Mouse (Mus musculus): ENCODE results near the gene Cdkn1a. TPM values are rescaled to one million over a fixed set of nuclear protein-coding genes. Genes with fewer than 3 reads are reported as not detected.

The Cdkn1a gene
- total and polyA plus RNA-seq, 3 experiments: 10.6 to 59.1 (median 37.5) TPM

- no peaks in the 10 kb centered on the region for H3K27me3 ChIP-seq (replicated peaks)
- in situ Hi-C loops (cut with MboI; ENCODE audit: low pct_ligation_motif_present, low pct_unique_long_range_greater_than_20kb, low sequenced_read_pairs): no loop called here
- no peak for DNase-seq (ENCODE audit: extremely low read depth)
- H3K27ac ChIP-seq (ENCODE audit: insufficient read depth, low read depth): peak overlapping the region; percentile 76
- no peaks in the 10 kb centered on the region for H3K79me2 ChIP-seq (replicated peaks; ENCODE audit: control insufficient read depth, extremely low read depth, insufficient read depth, poor library complexity, severe bottlenecking)
- no peak overlapping the region for H3K9ac ChIP-seq (ENCODE audit: insufficient read depth, low read depth)
- H3K36me3 ChIP-seq (replicated peaks in 1 of 2; ENCODE audit: control insufficient read depth in 1 of 2, insufficient read depth in 1 of 2, low read length in 1 of 2): peaks cover 0 to 11% of the 10 kb centered on the region in 2 experiments
- peaks cover 49 to 95% of the 10 kb centered on the region in 2 experiments for H3K4me1 ChIP-seq (ENCODE audit: control insufficient read depth in 1 of 2, insufficient read depth in 2 of 2)
- H3K9me3 ChIP-seq (replicated peaks; ENCODE audit: low read length): no peaks in the 10 kb centered on the region
- TF ChIP-seq MAZ (IDR thresholded peaks at IDR 0.05; ENCODE audit: low read depth, low read length): 0 out of 2 replicates have a peak, but pooled peaks have one; percentile 50
- TF ChIP-seq GABPA (IDR thresholded peaks at IDR 0.05; ENCODE audit: insufficient replicate concordance, low read depth, low read length): no peak
- TF ChIP-seq ZC3H11A (IDR thresholded peaks at IDR 0.05; ENCODE audit: low read depth, low read length): no peak
- TF ChIP-seq TBP (conservative IDR thresholded peaks at IDR 0.05; ENCODE audit: low read depth, low read length): 0 out of 2 replicates have a peak, but pooled peaks have one; percentile 5
- TF ChIP-seq NELFE (IDR thresholded peaks at IDR 0.05; ENCODE audit: low read depth, low read length): no peak
- TF ChIP-seq SIN3A (IDR thresholded peaks at IDR 0.05; ENCODE audit: low read length): peak; percentile 75
- peak; percentile 55 for TF ChIP-seq ETS1 (conservative IDR thresholded peaks at IDR 0.05; ENCODE audit: low read depth, low read length)
- TF ChIP-seq IRF4 (IDR thresholded peaks at IDR 0.05; ENCODE audit: low read depth, low read length): peak; percentile 29; the same call in 1 of the 2 replicates
- dilution Hi-C loops (cut with MboI; ENCODE audit: extremely low pct_ligation_motif_present, extremely low pct_unique_long_range_greater_than_20kb, low sequenced_read_pairs): no loop called here
- H3K4me3 ChIP-seq (replicated peaks in 1 of 3; ENCODE audit: low read depth in 2 of 3, low read length in 2 of 3, poor library complexity in 1 of 3): no peak overlapping the region
- peak overlapping the region; percentile 44 for H3K4me2 ChIP-seq (ENCODE audit: insufficient read depth, low read depth, poor library complexity, severe bottlenecking)
These were observed 22.9 kb upstream of the Cdkn1a start for GRCm38 (mm10) chr17:29067847-29068246.

DNA sequence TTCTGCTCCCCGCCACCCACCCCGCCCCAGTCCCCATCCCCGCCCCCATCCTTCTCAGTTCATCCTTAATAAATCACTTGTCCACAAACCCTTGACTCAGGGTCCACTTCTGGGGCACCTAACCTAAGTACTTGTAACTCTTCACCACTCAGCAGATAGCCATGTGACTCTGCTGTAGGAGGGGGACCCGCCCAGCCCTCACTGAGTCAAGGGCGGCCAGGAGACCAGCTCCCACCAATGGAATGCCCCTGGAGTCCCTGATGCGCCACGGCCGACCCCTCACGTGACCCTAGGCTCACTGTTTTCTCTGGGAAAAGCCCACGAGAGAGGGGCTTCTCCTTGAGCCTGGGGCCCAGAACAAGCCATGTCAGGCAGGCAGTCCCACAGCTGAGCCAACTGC is 21.7 kb upstream of the Cdkn1a start:
- in situ Hi-C loops (cut with MboI; ENCODE audit: low pct_ligation_motif_present, low pct_unique_long_range_greater_than_20kb, low sequenced_read_pairs) (no loop called here), dilution Hi-C loops (cut with MboI; ENCODE audit: extremely low pct_ligation_motif_present, extremely low pct_unique_long_range_greater_than_20kb, low sequenced_read_pairs) (no loop called here)
- Histone ChIP-seq H3K27ac (ENCODE audit: insufficient read depth, low read depth) (peak overlapping the region; percentile 4; the same call in 1 of the 2 replicates), H3K9me3 (replicated peaks; ENCODE audit: low read length) (no peaks in the 10 kb centered on the region), H3K4me3 (replicated peaks in 1 of 3; ENCODE audit: low read depth in 2 of 3, low read length in 2 of 3, poor library complexity in 1 of 3) (no peak overlapping the region), H3K27me3 (replicated peaks) (no peaks in the 10 kb centered on the region), H3K9ac (ENCODE audit: insufficient read depth, low read depth) (0 out of 2 replicates have a peak overlapping the region, but pooled peaks have one; percentile 23), H3K79me2 (replicated peaks; ENCODE audit: control insufficient read depth, extremely low read depth, insufficient read depth, poor library complexity, severe bottlenecking) (no peaks in the 10 kb centered on the region), H3K36me3 (replicated peaks in 1 of 2; ENCODE audit: control insufficient read depth in 1 of 2, insufficient read depth in 1 of 2, low read length in 1 of 2) (peaks cover 0 to 13% of the 10 kb centered on the region in 2 experiments), H3K4me1 (ENCODE audit: control insufficient read depth in 1 of 2, insufficient read depth in 2 of 2) (peaks cover 43 to 95% of the 10 kb centered on the region in 2 experiments), H3K4me2 (ENCODE audit: insufficient read depth, low read depth, poor library complexity, severe bottlenecking) (no peak overlapping the region)
- TF ChIP-seq TCF12 (IDR thresholded peaks at IDR 0.05; ENCODE audit: low read depth, low read length) (no peak), ETS1 (conservative IDR thresholded peaks at IDR 0.05; ENCODE audit: low read depth, low read length) (no peak), JUND (conservative IDR thresholded peaks at IDR 0.05; ENCODE audit: low read depth, low read length) (no peak), MEF2A (IDR thresholded peaks at IDR 0.05; ENCODE audit: borderline replicate concordance, low read depth, low read length) (no peak), HCFC1 (IDR thresholded peaks at IDR 0.05; ENCODE audit: low read depth, low read length) (no peak), CHD2 (IDR thresholded peaks at IDR 0.05; ENCODE audit: low read length) (no peak), RCOR1 (conservative IDR thresholded peaks at IDR 0.05; ENCODE audit: low read depth, low read length) (no peak), KAT2A (IDR thresholded peaks at IDR 0.05; ENCODE audit: insufficient replicate concordance, low read length) (no peak), ZKSCAN1 (IDR thresholded peaks at IDR 0.05; ENCODE audit: borderline replicate concordance, low read depth, low read length) (no peak), E2F4 (IDR thresholded peaks at IDR 0.05; ENCODE audit: insufficient replicate concordance, low read depth, low read length) (no peak), CTCF (conservative IDR thresholded peaks at IDR 0.05 in 1 of 2, IDR thresholded peaks at IDR 0.05 in 1 of 2; ENCODE audit: low read depth in 2 of 2, low read length in 2 of 2) (no peak), USF1 (IDR thresholded peaks at IDR 0.05; ENCODE audit: low read depth, low read length) (no peak)
- DNase-seq (ENCODE audit: extremely low read depth): no peak
